Mouse (Mus musculus) liver, embryonic 13.5 days (tissue): ENCODE data around the gene Tmod2. TPM values are rescaled to one million over a fixed set of nuclear protein-coding genes. Genes with fewer than 3 reads are reported as not detected.

Experiments
- ATAC-seq: fragments of 200-750 bp; cut with Nextera tagmentation; 2 replicates; pipeline ENCODE4 v1.8.0; 2017; ENCODE audit warnings: low read depth, mild to moderate bottlenecking, moderate number of reproducible peaks, moderate library complexity
- DNase-seq: peaks from one replicate; pipeline ENCODE4 v3.0.0; 2022
- H3K27ac ChIP-seq: fragments of 300-500 bp; sonication (generic); 2 replicates; pipeline ENCODE4 v1.5.1; 2015; ENCODE audit warnings: moderate library complexity, mild to moderate bottlenecking, inconsistent platforms
- H3K27me3 ChIP-seq: fragments of 300-500 bp; sonication (generic); 2 replicates; pipeline ENCODE4 v1.6.1; 2015; ENCODE audit warnings: mild to moderate bottlenecking, inconsistent platforms
- H3K36me3 ChIP-seq: fragments of 300-500 bp; sonication (generic); 2 replicates; pipeline ENCODE4 v1.6.1; 2015; ENCODE audit warnings: mild to moderate bottlenecking, inconsistent platforms
- H3K4me1 ChIP-seq: fragments of 300-500 bp; sonication (generic); replicated peaks from 2 replicates; pipeline ENCODE4 v1.6.1; 2015; ENCODE audit warnings: inconsistent platforms
- H3K4me2 ChIP-seq: fragments of 300-500 bp; sonication (generic); 2 replicates; pipeline ENCODE4 v1.6.1; 2015; ENCODE audit warnings: inconsistent platforms, mild to moderate bottlenecking, moderate library complexity
- H3K4me3 ChIP-seq: fragments of 300-500 bp; sonication (generic); replicated peaks from 2 replicates; pipeline ENCODE4 v1.5.1; 2015; ENCODE audit warnings: mild to moderate bottlenecking, inconsistent platforms
- H3K9ac ChIP-seq: fragments of 300-500 bp; sonication (generic); 2 replicates; pipeline ENCODE4 v1.6.1; 2015; ENCODE audit warnings: mild to moderate bottlenecking, inconsistent platforms
- H3K9me3 ChIP-seq: fragments of 300-500 bp; sonication (generic); replicated peaks from 2 replicates; pipeline ENCODE4 v1.6.1; 2016; ENCODE audit warnings: inconsistent platforms
- WGBS: fragments of 180-500 bp; shearing (Covaris S2); methylation state at CpG from one replicate; pipeline ENCODE4 v1.1.7; 2015; ENCODE audit not compliant: insufficient replicate concordance; 5-methylcytosine and 5-hydroxymethylcytosine counted together
- polyA plus RNA-seq: library from polyadenylated mRNA; unstranded; fragments of >200 nt; fragmentation: Nextera tagmentation; extraction: Ambion mirVana; gene quantifications from 2 replicates; pipeline ENCODE4 v1.2.1, GENCODE M21; 2015

The Tmod2 gene
- polyA plus RNA-seq, 1 experiment from 2014 or later: 0.62 TPM

GRCm38 (mm10) chr9:75563622-75564021, 47.5 kb downstream of the Tmod2 start:
- ATAC-seq: peak; percentile 59
- no peaks in the 10 kb centered on the region for H3K9me3 ChIP-seq
- no peaks in the 10 kb centered on the region for H3K36me3 ChIP-seq
- WGBS: 25% methylated on average over 6 of the region's 6 CpGs
- H3K27me3 ChIP-seq: 0 out of 2 replicates have a peak, but pooled peaks cover 6% of the 10 kb centered on the region
- no peak overlapping the region for H3K4me3 ChIP-seq
- H3K4me2 ChIP-seq: peak overlapping the region; percentile 38
- H3K27ac ChIP-seq: no peak overlapping the region
- DNase-seq: peak; percentile 60
- H3K9ac ChIP-seq: no peak overlapping the region
- peaks cover 28% of the 10 kb centered on the region for H3K4me1 ChIP-seq

GRCm38 (mm10) chr9:75563176-75563575, 47.9 kb downstream of the Tmod2 start:
- no peak overlapping the region for H3K27ac ChIP-seq
- H3K9ac ChIP-seq: no peak overlapping the region
- no peak for ATAC-seq
- H3K4me2 ChIP-seq: peak overlapping the region; percentile 38
- 43% methylated on average over 2 of the region's 2 CpGs for WGBS
- H3K9me3 ChIP-seq: no peaks in the 10 kb centered on the region
- H3K4me3 ChIP-seq: no peak overlapping the region
- no peaks in the 10 kb centered on the region for H3K36me3 ChIP-seq
- H3K27me3 ChIP-seq: 0 out of 2 replicates have a peak, but pooled peaks cover 6% of the 10 kb centered on the region
- H3K4me1 ChIP-seq: peaks cover 32% of the 10 kb centered on the region
- DNase-seq: no peak

GRCm38 (mm10) chr9:75561040-75561669, 50.0 kb downstream of the Tmod2 start:
- Histone ChIP-seq H3K9ac (no peak overlapping the region), H3K9me3 (no peaks in the 10 kb centered on the region), H3K36me3 (no peaks in the 10 kb centered on the region), H3K27me3 (no peaks in the 10 kb centered on the region), H3K4me3 (no peak overlapping the region), H3K4me2 (no peak overlapping the region), H3K4me1 (peaks cover 48% of the 10 kb centered on the region), H3K27ac (no peak overlapping the region)
- WGBS: 74% methylated on average over 13 of the region's 13 CpGs
- DNase-seq (no peak), ATAC-seq (no peak)

- H3K9me3 ChIP-seq: no peaks in the 10 kb centered on the region
- H3K4me1 ChIP-seq: peaks cover 48% of the 10 kb centered on the region
- ATAC-seq: no peak
- H3K4me2 ChIP-seq: no peak overlapping the region
- DNase-seq: no peak
- H3K4me3 ChIP-seq: no peak overlapping the region
- H3K36me3 ChIP-seq: no peaks in the 10 kb centered on the region
- H3K27me3 ChIP-seq: no peaks in the 10 kb centered on the region
- no peak overlapping the region for H3K27ac ChIP-seq
- H3K9ac ChIP-seq: no peak overlapping the region
Measured at GRCm38 (mm10) chr9:75560353-75560752, 50.8 kb downstream of the Tmod2 start.

GRCm38 (mm10) chr9:75559512-75560012, 51.6 kb downstream of the Tmod2 start, which contains the start of gene Tmod3:
TSS of gene Tmod3 (minus strand) at chr9:75559657.
- Histone ChIP-seq H3K27ac (peak within 1 kb of the TSS; percentile 86), H3K4me2 (peak within 1 kb of the TSS; percentile 84), H3K9me3 (no peaks in the 10 kb centered on the region), H3K4me1 (peaks cover 51% of the 10 kb centered on the region), H3K4me3 (peak within 1 kb of the TSS; percentile 76), H3K9ac (peak within 1 kb of the TSS; percentile 81), H3K36me3 (no peaks in the 10 kb centered on the region), H3K27me3 (no peaks in the 10 kb centered on the region)
- 2% methylated on average over 21 of the region's 21 CpGs for WGBS
- DNase-seq (peak; percentile 93), ATAC-seq (peak; percentile 95)

GRCm38 (mm10) chr9:75558812-75559511, 52.2 kb downstream of the Tmod2 start:
- Histone ChIP-seq H3K4me1 (peaks cover 48% of the 10 kb centered on the region), H3K4me3 (peak overlapping the region; percentile 76), H3K4me2 (peak overlapping the region; percentile 84), H3K27ac (peak overlapping the region; percentile 86), H3K36me3 (no peaks in the 10 kb centered on the region), H3K27me3 (no peaks in the 10 kb centered on the region), H3K9me3 (no peaks in the 10 kb centered on the region), H3K9ac (peak overlapping the region; percentile 81)
- under 1% methylated on average over 47 of the region's 47 CpGs for WGBS
- DNase-seq (peak; percentile 68), ATAC-seq (peak; percentile 88)

- Histone ChIP-seq H3K4me2 (peak overlapping the region; percentile 84), H3K9ac (peak overlapping the region; percentile 81), H3K4me3 (peak overlapping the region; percentile 76), H3K27me3 (no peaks in the 10 kb centered on the region), H3K9me3 (no peaks in the 10 kb centered on the region), H3K36me3 (no peaks in the 10 kb centered on the region), H3K27ac (peak overlapping the region; percentile 86), H3K4me1 (peaks cover 47% of the 10 kb centered on the region)
- ATAC-seq: no peak
- DNase-seq: no peak
- 22% methylated on average over 3 of the region's 3 CpGs for WGBS
Measured at GRCm38 (mm10) chr9:75558360-75558759, 52.8 kb downstream of the Tmod2 start.

- ATAC-seq (no peak), DNase-seq (no peak)
- no peaks in the 10 kb centered on the region for H3K9me3 ChIP-seq
- H3K4me2 ChIP-seq: no peak overlapping the region
- no peak overlapping the region for H3K27ac ChIP-seq
- peaks cover 52% of the 10 kb centered on the region for H3K4me1 ChIP-seq
- H3K27me3 ChIP-seq: no peaks in the 10 kb centered on the region
- H3K36me3 ChIP-seq: no peaks in the 10 kb centered on the region
- H3K9ac ChIP-seq: no peak overlapping the region
- H3K4me3 ChIP-seq: no peak overlapping the region
- 61% methylated on average over 4 of the region's 4 CpGs for WGBS
Measured at GRCm38 (mm10) chr9:75553719-75554118, 57.4 kb downstream of the Tmod2 start.

GRCm38 (mm10) chr9:75551342-75551741, 59.8 kb downstream of the Tmod2 start:
- Histone ChIP-seq H3K4me2 (no peak overlapping the region), H3K4me1 (peaks cover 54% of the 10 kb centered on the region), H3K4me3 (no peak overlapping the region), H3K9ac (no peak overlapping the region), H3K27ac (no peak overlapping the region), H3K36me3 (no peaks in the 10 kb centered on the region), H3K27me3 (no peaks in the 10 kb centered on the region), H3K9me3 (no peaks in the 10 kb centered on the region)
- ATAC-seq (no peak), DNase-seq (no peak)
- WGBS: 51% methylated on average over 5 of the region's 5 CpGs

GRCm38 (mm10) chr9:75549010-75549409, 62.1 kb downstream of the Tmod2 start:
- Histone ChIP-seq H3K27ac (no peak overlapping the region), H3K4me2 (no peak overlapping the region), H3K9ac (no peak overlapping the region), H3K36me3 (no peaks in the 10 kb centered on the region), H3K4me3 (no peak overlapping the region), H3K4me1 (peaks cover 68% of the 10 kb centered on the region), H3K27me3 (no peaks in the 10 kb centered on the region), H3K9me3 (no peaks in the 10 kb centered on the region)
- ATAC-seq (no peak), DNase-seq (no peak)
- 57% methylated on average over 8 of the region's 8 CpGs for WGBS

GRCm38 (mm10) chr9:75546885-75547553, 64.1 kb downstream of the Tmod2 start:
- DNase-seq (peak; percentile 45), ATAC-seq (peak; percentile 78)
- Histone ChIP-seq H3K4me3 (0 out of 2 replicates have a peak overlapping the region, but pooled peaks have one; percentile 1), H3K4me1 (peaks cover 55% of the 10 kb centered on the region), H3K27ac (0 out of 2 replicates have a peak overlapping the region, but pooled peaks have one; percentile 1), H3K4me2 (peak overlapping the region; percentile 36), H3K9me3 (no peaks in the 10 kb centered on the region), H3K27me3 (no peaks in the 10 kb centered on the region), H3K9ac (peak overlapping the region; percentile 1; the same call in 1 of the 2 replicates), H3K36me3 (no peaks in the 10 kb centered on the region)
- WGBS: 35% methylated on average over 12 of the region's 12 CpGs
